In genomic region chr6:86096733-86097132, GRCm38 (mm10) we compare ENCODE assay signal across 13 mouse cellular contexts.
"Had no signal": no experiment of that assay in that cellular context is flagged by ENCODE, and none has a peak within 500 bp of the region (broad histone marks: within the 10 kb centered on the region; RNA-seq: fewer than 3 reads in every experiment).

No protein-coding gene starts in this region.

- H3K4me1 ChIP-seq: stomach, embryonic 15.5 days had no signal

- H3K9me3 ChIP-seq: liver, embryonic 13.5 days; lung, embryonic 15.5 days; midbrain, embryonic 12.5 days; neural tube, embryonic 13.5 days; stomach, embryonic 15.5 days had no signal

- H3K27me3 ChIP-seq: liver, embryonic 13.5 days; lung, embryonic 15.5 days; midbrain, embryonic 12.5 days; neural tube, embryonic 13.5 days; stomach, embryonic 15.5 days had no signal

- ATAC-seq: liver, postnatal 0 days; midbrain, embryonic 16.5 days had no signal

- H3K4me3 ChIP-seq: liver, embryonic 13.5 days; lung, embryonic 15.5 days; midbrain, embryonic 12.5 days; neural tube, embryonic 13.5 days; stomach, embryonic 15.5 days had no signal

- H3K36me3 ChIP-seq: lung, embryonic 15.5 days; stomach, embryonic 15.5 days had no signal

- H3K27ac ChIP-seq: liver, embryonic 13.5 days; lung, embryonic 15.5 days; midbrain, embryonic 12.5 days; neural tube, embryonic 13.5 days; stomach, embryonic 15.5 days had no signal

- DNase-seq: kidney, adult 2 months; kidney, postnatal 25 days; layer of hippocampus, adult 9-11 months; liver; liver, embryonic 13.5 days; liver, postnatal 0 days; thymus, adult 2 months; thymus, postnatal 25 days had no signal
